Mouse (Mus musculus): ENCODE data around the gene Rfesd. TPM values are rescaled to one million over a fixed set of nuclear protein-coding genes. Genes with fewer than 3 reads are reported as not detected.

Gene Rfesd
- polyA plus RNA-seq, 1 experiment, result 5.4 TPM

GRCm38 (mm10) chr13:76021782-76022181 is 3.3 kb upstream of the Rfesd start:
- Histone ChIP-seq H3K79me2 (ENCODE audit: control insufficient read depth, insufficient read depth) (peaks cover 6% of the 10 kb centered on the region), H3K4me2 (ENCODE audit: low read depth) (no peak overlapping the region), H3ac (ENCODE audit: control insufficient read depth, insufficient read length) (no peak overlapping the region), H3K4me3 (no peak overlapping the region), H3K27me3 (ENCODE audit: control insufficient read depth, insufficient read depth, insufficient read length) (no peaks in the 10 kb centered on the region), H3K36me3 (ENCODE audit: control insufficient read depth, insufficient read depth) (no peaks in the 10 kb centered on the region)
- no peak for TF ChIP-seq MAX (IDR thresholded peaks at IDR 0.05; ENCODE audit: low read depth)
- no peak for TF ChIP-seq MYOD1 (IDR thresholded peaks at IDR 0.05; ENCODE audit: control insufficient read depth in 1 of 3, insufficient read length in 2 of 3, low read depth in 2 of 3)
- TF ChIP-seq E2F4 (IDR thresholded peaks at IDR 0.05; ENCODE audit: insufficient read depth), result no peak
- no peak for TF ChIP-seq REST (IDR thresholded peaks at IDR 0.05; ENCODE audit: insufficient read depth, insufficient read length)
- TF ChIP-seq SRF (IDR thresholded peaks at IDR 0.05; ENCODE audit: control insufficient read depth, insufficient read length, low read depth), result no peak
- TF ChIP-seq MYOG (IDR thresholded peaks at IDR 0.05; ENCODE audit: control insufficient read depth in 1 of 3, insufficient read depth in 1 of 3, insufficient read length in 2 of 3, low read depth in 2 of 3), result no peak
- no peak for TF ChIP-seq CEBPB (IDR thresholded peaks at IDR 0.05; ENCODE audit: insufficient read depth, poor library complexity, severe bottlenecking)

GRCm38 (mm10) chr13:76018844-76019400 is 403 bp upstream of the Rfesd start:
- Histone ChIP-seq H3K4me2 (ENCODE audit: low read depth) (peak overlapping the region; percentile 37), H3K27me3 (ENCODE audit: control insufficient read depth, insufficient read depth, insufficient read length) (no peaks in the 10 kb centered on the region), H3ac (ENCODE audit: control insufficient read depth, insufficient read length) (peak overlapping the region; percentile 48), H3K4me3 (peak overlapping the region; percentile 68), H3K36me3 (ENCODE audit: control insufficient read depth, insufficient read depth) (no peaks in the 10 kb centered on the region), H3K79me2 (ENCODE audit: control insufficient read depth, insufficient read depth) (peaks cover 6% of the 10 kb centered on the region)
- TF ChIP-seq SRF (IDR thresholded peaks at IDR 0.05; ENCODE audit: control insufficient read depth, insufficient read length, low read depth) (no peak), REST (IDR thresholded peaks at IDR 0.05; ENCODE audit: insufficient read depth, insufficient read length) (no peak), POLR2AphosphoS2 (IDR thresholded peaks at IDR 0.05; ENCODE audit: insufficient read length, low read depth) (no peak), TCF12 (IDR thresholded peaks at IDR 0.05; ENCODE audit: insufficient read depth, poor library complexity, severe bottlenecking) (no peak), MAX (IDR thresholded peaks at IDR 0.05; ENCODE audit: low read depth) (no peak), CEBPB (IDR thresholded peaks at IDR 0.05; ENCODE audit: insufficient read depth, poor library complexity, severe bottlenecking) (no peak), E2F4 (IDR thresholded peaks at IDR 0.05; ENCODE audit: insufficient read depth) (no peak), MYOD1 (IDR thresholded peaks at IDR 0.05; ENCODE audit: control insufficient read depth in 1 of 3, insufficient read length in 2 of 3, low read depth in 2 of 3) (no peak)

GRCm38 (mm10) chr13:76017465-76017864 is 1.1 kb downstream of the Rfesd start:
- Histone ChIP-seq H3K27me3 (ENCODE audit: control insufficient read depth, insufficient read depth, insufficient read length) (no peaks in the 10 kb centered on the region), H3K4me3 (peak overlapping the region; percentile 68), H3ac (ENCODE audit: control insufficient read depth, insufficient read length) (peak overlapping the region; percentile 48), H3K79me2 (ENCODE audit: control insufficient read depth, insufficient read depth) (peaks cover 6% of the 10 kb centered on the region), H3K36me3 (ENCODE audit: control insufficient read depth, insufficient read depth) (no peaks in the 10 kb centered on the region), H3K4me2 (ENCODE audit: low read depth) (peak overlapping the region; percentile 67)
- TF ChIP-seq USF1 (IDR thresholded peaks at IDR 0.05; ENCODE audit: low read depth) (no peak), CEBPB (IDR thresholded peaks at IDR 0.05; ENCODE audit: insufficient read depth, poor library complexity, severe bottlenecking) (no peak), MYOD1 (IDR thresholded peaks at IDR 0.05; ENCODE audit: control insufficient read depth in 1 of 3, insufficient read length in 2 of 3, low read depth in 2 of 3) (no peak), MAX (IDR thresholded peaks at IDR 0.05; ENCODE audit: low read depth) (no peak), TCF3 (IDR thresholded peaks at IDR 0.05; ENCODE audit: insufficient read length, low read depth) (no peak), TCF12 (IDR thresholded peaks at IDR 0.05; ENCODE audit: insufficient read depth, poor library complexity, severe bottlenecking) (no peak), SRF (IDR thresholded peaks at IDR 0.05; ENCODE audit: control insufficient read depth, insufficient read length, low read depth) (no peak), MYOG (IDR thresholded peaks at IDR 0.05; ENCODE audit: control insufficient read depth in 1 of 3, insufficient read depth in 1 of 3, insufficient read length in 2 of 3, low read depth in 2 of 3) (no peak), POLR2A (IDR thresholded peaks at IDR 0.05; ENCODE audit: insufficient read length, low read depth) (no peak), POLR2AphosphoS2 (IDR thresholded peaks at IDR 0.05; ENCODE audit: insufficient read length, low read depth) (no peak), E2F4 (IDR thresholded peaks at IDR 0.05; ENCODE audit: insufficient read depth) (no peak), REST (IDR thresholded peaks at IDR 0.05; ENCODE audit: insufficient read depth, insufficient read length) (no peak)

- H3K36me3 ChIP-seq (ENCODE audit: control insufficient read depth, insufficient read depth), result no peaks in the 10 kb centered on the region
- TF ChIP-seq E2F4 (IDR thresholded peaks at IDR 0.05; ENCODE audit: insufficient read depth), result no peak
- no peak for TF ChIP-seq USF1 (IDR thresholded peaks at IDR 0.05; ENCODE audit: low read depth)
- no peak for TF ChIP-seq POLR2A (IDR thresholded peaks at IDR 0.05; ENCODE audit: insufficient read length, low read depth)
- no peak for TF ChIP-seq MYOG (IDR thresholded peaks at IDR 0.05; ENCODE audit: control insufficient read depth in 1 of 3, insufficient read depth in 1 of 3, insufficient read length in 2 of 3, low read depth in 2 of 3)
- TF ChIP-seq TCF12 (IDR thresholded peaks at IDR 0.05; ENCODE audit: insufficient read depth, poor library complexity, severe bottlenecking), result no peak
- no peak for TF ChIP-seq CEBPB (IDR thresholded peaks at IDR 0.05; ENCODE audit: insufficient read depth, poor library complexity, severe bottlenecking)
- no peak for TF ChIP-seq MAX (IDR thresholded peaks at IDR 0.05; ENCODE audit: low read depth)
- no peak for TF ChIP-seq POLR2AphosphoS2 (IDR thresholded peaks at IDR 0.05; ENCODE audit: insufficient read length, low read depth)
- TF ChIP-seq SRF (IDR thresholded peaks at IDR 0.05; ENCODE audit: control insufficient read depth, insufficient read length, low read depth), result no peak
- TF ChIP-seq TCF3 (IDR thresholded peaks at IDR 0.05; ENCODE audit: insufficient read length, low read depth), result no peak
- no peak for TF ChIP-seq REST (IDR thresholded peaks at IDR 0.05; ENCODE audit: insufficient read depth, insufficient read length)
- no peak for TF ChIP-seq MYOD1 (IDR thresholded peaks at IDR 0.05; ENCODE audit: control insufficient read depth in 1 of 3, insufficient read length in 2 of 3, low read depth in 2 of 3)
Measured at GRCm38 (mm10) chr13:76014511-76014910, 4.0 kb downstream of the Rfesd start.

More at GRCm38 (mm10) chr13:76014511-76014910, 4.0 kb downstream of the Rfesd start:
- Histone ChIP-seq H3K79me2 (ENCODE audit: control insufficient read depth, insufficient read depth) (peaks cover 6% of the 10 kb centered on the region), H3K4me2 (ENCODE audit: low read depth) (no peak overlapping the region), H3ac (ENCODE audit: control insufficient read depth, insufficient read length) (no peak overlapping the region), H3K27me3 (ENCODE audit: control insufficient read depth, insufficient read depth, insufficient read length) (no peaks in the 10 kb centered on the region), H3K4me3 (no peak overlapping the region)
